Mouse (Mus musculus) left cerebral cortex, adult 11 months (tissue): ENCODE measurements around the gene Fam168a.

ENCODE experiments used
- DNase-seq: peaks from one replicate; pipeline ENCODE4 v3.0.0; 2022; ENCODE audit warnings: low spot score

Fam168a gene

DNA sequence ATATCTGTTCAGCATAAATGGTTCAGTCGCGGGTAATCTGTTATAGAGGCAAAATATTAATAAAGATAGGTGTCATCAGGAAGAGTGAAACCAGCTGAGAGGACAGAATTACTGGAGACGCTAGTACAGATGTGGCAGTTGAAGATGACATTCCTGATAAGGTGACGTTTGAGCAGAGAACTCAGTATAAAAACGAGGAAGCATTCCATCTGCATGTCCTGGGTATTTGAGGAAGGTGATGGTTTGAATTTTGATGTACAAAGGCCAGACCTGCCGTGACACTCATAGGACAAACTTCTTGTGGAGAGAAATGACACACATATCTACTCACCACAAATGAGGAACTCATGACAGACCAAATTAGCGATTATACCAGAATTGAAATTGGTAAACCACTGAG lies 73.8 kb downstream of the Fam168a start:
- no peak for DNase-seq

DNA sequence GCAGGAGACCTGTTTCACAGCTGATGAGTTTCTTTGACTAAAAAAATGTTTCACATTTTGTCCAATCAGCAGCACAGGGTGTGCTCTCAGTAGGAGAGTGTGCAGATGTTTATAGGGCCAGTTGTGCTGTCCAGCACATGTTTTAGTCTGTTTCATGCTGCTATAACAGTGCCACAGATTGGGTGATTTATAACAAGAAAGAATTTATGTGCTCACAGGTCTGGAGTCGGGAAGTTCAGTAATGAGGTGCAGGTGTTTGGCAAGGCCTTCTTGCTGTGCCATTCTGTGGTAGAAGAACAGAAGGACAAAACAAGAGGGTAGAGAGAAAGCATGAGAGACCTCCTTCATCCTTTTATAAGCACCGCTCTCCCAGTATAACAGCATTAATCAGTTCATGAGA lies 78.2 kb downstream of the Fam168a start:
- no peak for DNase-seq

DNA sequence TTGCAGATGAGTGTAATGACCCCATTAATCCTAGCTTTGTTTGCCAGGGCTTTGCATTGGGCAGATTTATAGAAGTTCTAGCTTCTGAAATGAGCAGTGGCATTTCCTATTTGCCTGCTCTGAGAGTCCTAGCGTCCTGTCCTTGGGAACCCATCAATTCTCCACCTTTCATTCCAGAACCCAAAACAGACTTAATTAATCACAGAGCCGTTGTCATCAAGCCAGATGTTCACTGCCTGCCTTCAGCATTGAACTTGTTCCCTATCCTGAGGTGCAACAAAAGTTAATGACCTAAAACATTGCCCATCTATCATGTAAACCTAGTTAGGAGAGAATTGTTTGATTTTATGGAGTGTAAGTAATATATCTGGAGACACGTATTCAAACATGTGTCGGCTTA lies 79.0 kb downstream of the Fam168a start:
- DNase-seq: no peak

DNA sequence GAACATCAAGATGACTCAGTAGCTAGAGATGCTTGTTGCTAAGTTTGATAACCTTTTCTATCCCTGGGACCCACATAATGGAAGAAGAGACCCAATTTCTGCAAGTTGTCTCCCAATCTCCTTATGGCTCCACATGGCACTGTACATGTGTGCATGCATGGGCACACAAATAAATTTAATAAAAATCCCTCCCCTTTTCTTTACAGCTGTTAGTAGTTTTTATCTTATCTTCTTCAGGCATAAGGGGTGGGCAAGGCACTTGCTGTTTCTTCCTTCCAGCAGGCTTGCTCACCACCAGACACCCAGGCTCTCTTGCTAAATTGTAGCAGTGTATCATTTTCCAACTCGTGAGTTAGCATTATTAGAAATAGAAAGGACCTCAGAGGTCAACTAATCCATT lies 79.6 kb downstream of the Fam168a start:
- DNase-seq: no peak

DNA sequence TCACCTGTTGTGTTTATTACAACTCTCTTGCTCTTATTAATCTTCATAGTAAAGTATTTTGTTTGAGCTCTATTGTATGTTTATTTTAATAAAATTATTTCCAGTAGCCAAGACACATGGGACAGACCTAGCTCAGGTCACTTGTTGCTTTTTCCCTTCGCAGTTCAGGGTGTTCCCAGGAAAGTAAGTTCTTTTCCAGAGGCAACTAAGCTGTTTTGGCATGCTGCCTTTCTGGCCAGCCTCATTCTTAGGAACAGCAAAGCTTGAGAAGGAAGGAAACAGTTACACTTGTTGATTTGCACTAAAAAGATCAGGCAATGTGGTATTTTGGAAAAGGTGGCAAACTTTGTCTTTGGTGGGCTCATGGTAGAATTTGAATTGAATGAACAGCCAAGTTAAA lies 81.9 kb downstream of the Fam168a start:
- no peak for DNase-seq

DNA sequence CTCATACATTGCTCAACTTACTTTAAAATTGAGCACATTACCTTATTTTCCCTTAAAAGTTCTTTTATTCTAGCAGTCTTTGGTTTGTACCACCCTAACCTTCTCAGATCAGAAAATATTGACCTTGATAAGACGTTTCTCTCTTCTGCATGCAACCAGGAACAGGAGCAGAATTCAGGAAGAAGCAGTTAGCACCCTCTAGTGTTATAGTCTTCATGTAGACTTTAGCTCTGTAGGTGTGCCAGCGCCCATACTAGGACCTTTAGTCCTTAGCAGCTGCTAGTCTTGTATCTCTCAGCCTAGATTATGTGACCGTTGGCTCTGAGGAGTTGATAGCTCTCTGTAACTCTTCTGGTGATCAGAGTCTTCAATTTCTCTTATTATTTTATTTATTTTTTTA lies 92.4 kb downstream of the Fam168a start:
- no peak for DNase-seq

DNA sequence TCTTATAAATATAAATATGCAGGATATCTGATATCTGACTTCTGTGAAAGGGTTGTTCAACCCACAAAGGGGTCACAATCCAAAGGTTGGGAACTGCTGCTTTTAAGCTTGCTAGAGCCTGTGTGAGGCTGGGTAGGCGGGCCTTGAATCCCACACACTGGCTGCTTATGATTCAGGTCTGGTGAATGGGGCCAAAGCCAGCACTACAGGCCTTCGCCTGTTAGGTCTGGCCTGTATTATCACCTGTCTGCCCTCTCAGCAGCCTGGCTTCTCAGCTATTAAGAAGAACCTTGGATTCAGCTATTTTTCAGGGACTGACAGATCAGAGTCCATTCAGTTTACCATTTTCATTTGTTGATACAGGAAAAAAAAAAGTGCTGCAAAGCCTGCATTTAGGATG lies 99.0 kb downstream of the Fam168a start:
- DNase-seq: no peak

DNA sequence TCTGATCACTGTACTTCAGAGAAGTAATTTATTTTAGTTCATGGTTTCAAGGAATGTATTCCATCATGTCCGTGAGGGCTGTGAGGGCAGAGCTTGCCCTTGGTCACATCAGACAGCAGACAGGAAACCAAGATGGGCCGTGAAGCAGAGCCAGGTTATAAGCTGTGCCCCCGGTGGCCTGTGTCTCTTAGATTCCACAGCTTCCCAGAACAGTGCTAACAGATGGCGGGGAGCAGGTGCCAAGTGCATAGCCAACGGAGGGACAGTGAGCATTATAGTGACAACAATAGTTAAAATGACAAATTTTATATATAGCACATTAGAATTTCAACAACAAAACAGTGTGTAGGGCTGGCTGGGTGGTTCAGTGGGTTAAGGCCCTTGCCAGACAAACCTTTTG lies 105.5 kb downstream of the Fam168a start:
- DNase-seq: no peak

DNA sequence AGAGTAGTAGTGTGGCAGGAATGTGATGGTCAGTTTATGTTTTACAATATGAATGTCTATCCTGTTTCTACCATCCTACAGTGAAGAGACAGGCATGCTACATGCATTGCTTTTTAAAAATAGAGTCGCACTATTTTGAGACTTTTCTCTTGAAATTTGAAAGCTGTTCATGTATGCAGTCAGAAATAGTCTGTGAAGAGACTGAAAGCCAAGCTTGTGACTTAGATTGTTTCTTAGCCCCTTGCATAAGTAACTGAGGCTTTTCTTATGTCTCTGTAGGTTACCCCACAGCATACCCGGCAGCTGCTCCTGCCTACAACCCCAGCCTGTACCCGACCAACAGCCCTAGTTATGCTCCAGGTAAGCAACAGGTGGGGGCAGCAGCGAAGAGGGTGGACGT lies 106.2 kb downstream of the Fam168a start:
- no peak for DNase-seq

DNA sequence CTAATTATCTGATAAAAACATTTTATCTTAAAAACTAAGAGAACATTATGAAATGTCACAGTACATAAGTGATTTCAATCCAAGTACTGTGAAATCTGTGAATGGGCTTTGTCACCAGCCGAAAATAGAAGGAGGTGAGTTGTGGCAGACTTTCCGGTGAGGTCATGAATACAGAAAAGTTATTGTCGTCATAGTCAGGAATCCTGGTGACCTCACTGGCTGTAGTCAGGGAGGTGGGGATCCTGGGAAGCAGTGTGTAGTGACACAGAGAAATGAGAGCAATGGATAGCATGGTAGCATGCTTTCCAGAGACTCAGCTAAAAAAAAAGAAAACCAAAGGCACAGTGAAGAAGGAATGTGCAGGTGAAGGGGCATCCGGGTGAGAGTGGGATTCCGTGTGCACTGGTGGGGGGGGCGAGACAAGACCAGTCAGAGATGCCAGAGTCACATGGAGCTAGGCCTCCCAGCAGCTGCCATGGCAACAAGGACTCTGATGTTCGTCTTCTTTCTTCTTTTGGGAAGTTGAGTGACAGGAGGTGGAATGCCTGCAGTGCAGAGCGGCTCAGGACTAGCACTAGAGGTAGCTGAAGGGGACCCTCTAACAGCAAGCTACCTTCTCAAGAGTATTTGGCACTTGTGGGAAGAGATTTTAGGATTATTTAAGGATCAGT lies 109.6 kb downstream of the Fam168a start:
- DNase-seq: no peak

DNA sequence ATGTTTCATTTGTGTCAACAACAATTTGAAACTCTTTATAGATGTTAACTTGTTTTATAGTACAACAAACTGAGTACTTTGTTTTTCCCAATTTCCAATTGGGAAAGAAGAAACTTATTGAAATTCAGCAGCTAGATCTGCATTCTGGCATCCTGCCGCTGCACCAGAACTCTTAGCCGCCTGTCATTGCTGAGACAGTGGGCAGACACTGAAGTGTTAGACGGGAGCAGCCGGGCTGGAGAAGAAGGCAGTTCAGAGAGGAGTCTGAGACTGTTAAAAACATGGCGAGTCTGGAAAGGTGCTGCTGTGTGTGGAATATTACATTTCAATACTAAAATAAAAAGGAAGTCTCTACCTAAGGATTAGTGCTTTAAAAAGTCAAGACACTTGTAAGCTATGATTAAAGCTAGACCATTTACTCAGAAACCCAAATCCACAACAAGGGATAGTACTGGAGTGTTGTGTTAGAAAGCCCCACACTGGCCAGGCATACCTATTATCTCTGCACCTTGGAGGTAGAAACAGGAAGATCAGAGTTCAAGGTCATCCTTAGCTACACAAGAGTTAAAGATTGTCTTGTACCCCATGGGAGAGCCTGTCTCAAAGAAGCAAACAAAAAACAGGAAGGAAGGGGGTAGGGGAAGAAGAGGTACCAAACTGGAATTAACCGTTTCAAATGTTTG lies 110.5 kb downstream of the Fam168a start:
- DNase-seq: no peak

DNA sequence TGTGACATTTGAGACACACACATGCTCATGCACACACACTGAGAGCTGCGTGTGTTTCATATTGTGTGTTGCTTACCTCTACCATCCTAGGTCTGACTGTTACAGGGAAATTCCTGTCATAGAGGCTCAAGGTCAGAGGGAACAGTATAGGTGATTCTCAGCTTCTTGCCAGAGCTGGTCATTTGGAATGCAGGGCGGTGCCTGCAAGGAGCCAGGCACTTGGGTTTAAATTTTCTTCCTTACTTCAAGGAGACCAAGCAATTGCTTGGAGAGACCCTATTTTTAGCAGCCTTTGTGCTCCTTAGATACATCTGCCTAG lies 111.0 kb downstream of the Fam168a start:
- DNase-seq: no peak

DNA sequence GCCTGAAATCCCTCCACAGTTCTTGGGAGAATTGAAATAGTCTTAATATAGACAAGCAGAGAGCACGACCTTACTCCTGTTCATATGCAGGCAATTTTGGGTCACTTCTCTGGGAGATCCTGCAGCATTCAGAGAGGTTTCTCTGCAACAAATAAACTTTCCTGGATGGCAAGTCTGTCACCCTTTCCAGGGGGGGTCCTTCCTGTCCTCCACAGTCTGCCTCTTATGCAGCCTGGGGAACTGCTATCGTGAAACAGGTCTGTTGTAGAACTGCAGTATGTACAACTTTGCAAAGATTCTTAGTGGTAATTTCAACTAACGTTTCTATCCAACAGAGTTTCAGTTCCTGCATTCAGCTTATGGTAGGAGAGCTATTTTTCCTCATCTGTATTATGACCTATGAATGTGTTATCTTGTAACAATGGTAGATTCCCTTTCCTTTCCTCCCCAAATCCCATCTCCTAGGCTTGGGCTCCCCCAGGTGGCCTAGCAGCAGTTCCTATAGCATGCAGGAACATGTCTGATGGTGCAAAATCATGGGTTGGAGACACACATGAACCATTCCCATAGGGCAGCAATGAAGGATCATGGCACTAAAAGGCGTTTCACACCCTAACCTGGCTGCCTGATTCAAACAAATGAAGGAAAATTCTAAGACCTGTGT lies 112.1 kb downstream of the Fam168a start:
- DNase-seq: no peak

DNA sequence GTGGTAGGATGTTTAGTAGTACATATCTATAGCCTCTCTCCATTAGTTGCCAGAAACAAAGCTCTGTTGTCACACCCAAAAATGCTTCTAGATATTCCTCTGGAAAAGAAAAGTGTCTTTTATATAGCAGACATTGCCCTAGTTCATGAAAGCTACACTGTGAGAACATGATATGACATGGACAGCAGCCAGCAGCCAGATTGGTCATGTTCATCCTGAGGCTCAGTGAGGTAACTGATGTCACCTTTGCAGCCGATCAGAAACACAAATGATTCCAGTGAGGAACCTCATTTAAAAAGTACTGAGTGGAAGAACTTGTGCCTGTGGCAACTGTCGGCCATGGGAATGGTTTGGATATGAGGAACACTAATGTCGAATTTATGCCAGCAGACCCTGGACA lies 118.2 kb downstream of the Fam168a start:
- DNase-seq: no peak

DNA sequence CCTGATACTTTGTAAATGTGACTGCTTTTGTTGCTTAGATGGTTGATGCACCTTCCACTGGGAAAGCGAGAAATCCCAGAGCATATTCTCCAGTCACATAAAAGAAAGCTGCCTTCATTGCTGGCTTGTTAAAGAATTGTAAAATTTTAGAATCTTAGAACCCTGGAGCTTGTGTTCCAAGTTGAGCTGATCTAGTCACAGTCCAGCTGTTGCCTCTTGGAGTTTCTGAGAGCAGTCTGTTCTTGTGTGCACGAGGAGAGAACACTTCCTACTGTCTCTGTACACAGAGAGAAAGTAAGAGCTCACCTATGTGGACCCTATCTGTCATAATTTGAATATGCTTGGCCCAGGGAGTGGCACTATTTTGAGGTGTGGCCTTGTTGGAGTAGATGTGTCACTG lies 122.1 kb downstream of the Fam168a start:
- DNase-seq: no peak

DNA sequence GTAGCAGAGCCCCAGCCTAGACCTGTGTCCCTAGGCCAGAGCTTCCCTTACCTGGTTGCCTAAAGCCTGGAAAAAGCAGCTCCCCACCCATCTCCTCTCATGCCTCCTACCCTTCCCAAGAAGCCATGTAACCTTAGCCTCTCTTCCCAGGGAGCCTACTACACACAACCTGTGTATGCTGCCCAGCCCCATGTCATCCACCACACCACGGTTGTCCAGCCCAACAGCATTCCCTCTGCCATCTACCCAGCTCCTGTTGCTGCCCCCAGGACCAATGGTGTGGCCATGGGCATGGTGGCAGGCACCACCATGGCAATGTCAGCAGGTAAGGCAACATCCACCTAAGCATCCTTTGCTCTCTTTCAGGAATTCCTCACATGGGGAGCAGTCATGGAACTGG lies 127.4 kb downstream of the Fam168a start:
- no peak for DNase-seq

DNA sequence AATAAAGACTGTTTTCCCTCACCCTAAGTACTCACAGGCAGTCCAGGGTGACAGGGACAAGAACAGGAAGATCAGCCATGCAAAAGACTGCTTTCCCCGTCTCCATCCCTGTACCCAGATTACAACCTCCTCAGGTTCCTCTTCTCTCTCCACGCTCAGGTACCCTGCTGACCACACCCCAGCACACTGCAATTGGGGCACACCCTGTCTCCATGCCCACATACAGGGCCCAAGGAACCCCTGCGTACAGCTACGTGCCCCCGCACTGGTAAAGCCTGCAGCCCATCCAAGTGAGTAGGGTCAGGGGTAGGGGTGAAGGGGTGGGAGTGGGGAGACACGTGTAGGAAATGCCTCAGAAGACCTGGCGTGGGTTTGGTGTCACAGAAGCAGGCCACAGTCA lies 128.7 kb downstream of the Fam168a start:
- no peak for DNase-seq

DNA sequence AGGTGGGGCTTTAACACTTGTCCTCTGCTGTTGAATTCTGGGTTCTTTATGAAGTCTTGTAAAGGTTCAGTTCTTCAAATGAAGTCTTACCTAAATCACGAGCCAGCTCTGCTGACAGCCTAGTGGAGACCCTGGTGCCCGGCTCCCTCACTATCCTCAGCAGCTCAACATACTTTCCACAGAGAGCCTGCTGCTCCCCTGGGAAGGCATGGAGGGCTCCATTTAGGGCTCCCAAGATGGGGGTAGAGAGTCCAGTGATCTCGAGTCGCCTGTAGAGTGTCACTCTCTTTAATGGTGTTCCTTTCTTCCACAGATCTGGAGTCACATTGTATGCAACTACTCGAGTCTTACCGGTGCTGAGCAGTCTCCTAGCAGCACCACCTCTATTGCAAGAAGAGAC lies 129.3 kb downstream of the Fam168a start:
- no peak for DNase-seq

DNA sequence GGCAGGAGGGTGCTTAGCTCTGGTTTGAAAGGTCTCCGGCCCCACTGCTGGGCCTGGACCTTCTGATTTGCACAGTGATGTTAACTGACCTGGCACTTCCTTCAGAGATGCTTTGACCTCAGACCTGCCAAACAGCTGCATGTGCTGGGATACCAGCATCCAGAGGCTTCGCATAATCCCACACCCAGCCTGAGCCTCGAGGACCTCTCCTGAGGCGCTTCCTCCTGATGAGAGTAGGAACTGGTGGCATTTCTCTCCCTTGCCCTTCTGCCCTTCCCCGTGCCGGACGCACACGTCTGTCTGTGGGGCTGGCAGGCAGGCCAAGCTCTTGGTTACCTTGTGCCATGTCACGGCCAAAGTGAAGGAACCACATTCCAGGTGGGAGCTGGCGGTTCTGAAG lies 130.2 kb downstream of the Fam168a start:
- DNase-seq: no peak

DNA sequence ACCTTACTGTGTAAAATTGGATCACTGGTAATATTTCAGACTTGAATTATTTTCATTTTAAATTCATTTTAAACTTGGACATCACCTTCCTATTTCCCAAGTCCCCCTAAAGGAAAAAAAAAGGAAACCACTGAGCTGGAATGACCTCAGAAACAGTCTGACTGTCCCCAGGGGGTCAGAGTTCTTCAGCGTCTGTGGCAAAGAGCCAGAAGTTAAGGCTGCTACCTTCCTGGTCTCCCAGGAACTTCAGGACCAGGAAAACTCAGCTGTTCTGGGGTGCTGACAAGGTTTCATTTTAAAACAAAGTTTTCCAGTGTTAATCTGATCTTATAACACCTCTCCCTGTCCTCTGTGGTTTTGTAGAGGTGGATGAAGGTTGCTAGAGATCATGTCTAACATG lies 131.3 kb downstream of the Fam168a start:
- DNase-seq: no peak

DNA sequence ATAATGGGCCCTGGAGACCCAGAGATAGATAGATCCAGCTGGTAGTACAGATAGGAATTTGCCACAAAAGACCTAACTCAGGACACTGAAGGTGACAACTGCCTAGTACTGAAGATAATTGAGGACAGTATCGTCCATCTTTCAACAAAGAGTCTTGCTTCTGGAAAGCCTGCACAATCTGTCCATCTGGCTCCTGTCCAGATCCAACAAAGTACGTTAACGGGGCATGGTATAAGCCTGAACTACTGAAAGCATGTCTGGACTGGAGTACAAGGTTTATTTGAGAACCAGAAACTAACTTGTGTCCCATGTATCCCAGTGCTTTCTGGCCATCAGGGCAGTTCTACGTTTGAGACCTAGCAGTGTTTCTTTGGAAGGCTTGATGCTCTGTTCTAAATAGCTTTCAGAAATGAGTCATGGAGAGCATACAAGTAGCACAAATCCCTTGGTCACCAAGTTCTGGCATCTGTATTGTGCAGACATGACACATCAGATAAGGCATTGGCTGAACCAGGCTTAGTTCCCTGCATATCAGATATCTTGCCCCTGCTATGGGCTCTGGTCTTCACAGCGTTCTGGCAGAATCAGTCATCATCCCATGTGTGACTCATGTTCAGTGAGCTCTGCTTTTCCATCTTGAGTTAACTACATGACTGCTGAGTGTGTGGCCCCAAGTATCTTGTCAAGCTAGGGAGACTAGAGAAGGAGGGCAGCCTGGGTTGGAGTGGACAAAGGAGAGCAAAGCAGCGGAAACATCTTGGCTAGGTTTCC lies 133.4 kb downstream of the Fam168a start:
- no peak for DNase-seq

DNA sequence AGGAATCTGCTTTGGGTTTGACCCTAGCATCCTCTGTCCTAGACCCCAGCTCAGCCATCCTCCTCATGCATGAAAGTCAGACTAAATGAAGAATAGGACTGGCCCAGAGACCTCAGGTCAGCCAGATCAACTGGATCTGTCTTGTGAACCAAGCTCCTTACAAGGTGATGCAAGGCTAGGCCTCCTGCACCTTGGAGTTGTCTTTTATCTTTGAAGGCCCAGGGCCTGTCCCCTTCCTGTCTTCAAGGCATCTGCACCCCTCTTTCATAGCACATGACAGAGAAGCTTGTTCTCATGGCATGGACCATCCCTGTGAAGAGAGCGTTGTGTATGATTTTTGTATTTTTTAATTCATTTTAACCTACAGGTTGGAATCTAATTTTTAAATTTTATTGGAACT lies 134.5 kb downstream of the Fam168a start:
- no peak for DNase-seq

DNA sequence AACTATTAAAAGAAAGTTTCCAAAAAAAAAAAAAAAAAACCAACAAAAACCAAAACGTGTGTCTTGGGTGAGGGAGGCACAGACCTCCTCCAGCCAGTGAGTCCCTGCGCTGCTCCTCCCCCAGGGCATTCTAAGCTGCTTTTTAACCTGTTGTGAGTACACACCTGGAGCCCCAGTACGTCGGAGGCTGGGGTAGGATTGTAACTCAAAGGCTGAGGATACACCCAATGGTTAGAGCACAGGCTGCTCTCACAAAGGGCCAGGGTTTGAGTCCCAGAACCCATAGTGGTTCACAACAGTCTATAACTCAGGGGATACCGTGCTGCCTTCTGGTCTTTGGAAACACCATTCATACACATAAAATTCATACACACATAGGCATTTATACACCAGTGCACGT lies 135.2 kb downstream of the Fam168a start:
- DNase-seq: no peak
